Mouse (Mus musculus) layer of hippocampus, adult 2 months (tissue): ENCODE data around the gene Rab42. TPM values are rescaled to one million over a fixed set of nuclear protein-coding genes. Genes with fewer than 3 reads are reported as not detected.
"Not testable (repeated sequence)": the region's sequence is repeated elsewhere in the genome, so short reads cannot be mapped to it uniquely, and the experiment has no call there.

Source experiments
- DNase-seq, 2 experiments: peaks; one replicate each; pipeline ENCODE4 v3.0.0; 2022; ENCODE audit warnings: low spot score in 2 of 2
- H3K27ac ChIP-seq: fragments of 200-600 bp; 2 replicates; pipeline ENCODE4 v1.8.1; 2022
- H3K4me3 ChIP-seq: fragments of 200-600 bp; 2 replicates; pipeline ENCODE4 v1.8.1; 2022; ENCODE audit warnings: mild to moderate bottlenecking
- CTCF ChIP-seq: fragments of 200-600 bp; conservative IDR thresholded peaks from 2 replicates; pipeline ENCODE4 v1.8.1; 2022; ENCODE audit warnings: antibody characterized with exemption, mild to moderate bottlenecking, moderate library complexity
- total RNA-seq, 2 experiments: library from RNA; stranded (reverse); gene quantifications; 2 replicates each; pipeline ENCODE4 v1.2.3; 2021

The Rab42 gene
- total RNA-seq, 2 experiments from 2014 or later: 1.2 to 2.1 TPM

DNA sequence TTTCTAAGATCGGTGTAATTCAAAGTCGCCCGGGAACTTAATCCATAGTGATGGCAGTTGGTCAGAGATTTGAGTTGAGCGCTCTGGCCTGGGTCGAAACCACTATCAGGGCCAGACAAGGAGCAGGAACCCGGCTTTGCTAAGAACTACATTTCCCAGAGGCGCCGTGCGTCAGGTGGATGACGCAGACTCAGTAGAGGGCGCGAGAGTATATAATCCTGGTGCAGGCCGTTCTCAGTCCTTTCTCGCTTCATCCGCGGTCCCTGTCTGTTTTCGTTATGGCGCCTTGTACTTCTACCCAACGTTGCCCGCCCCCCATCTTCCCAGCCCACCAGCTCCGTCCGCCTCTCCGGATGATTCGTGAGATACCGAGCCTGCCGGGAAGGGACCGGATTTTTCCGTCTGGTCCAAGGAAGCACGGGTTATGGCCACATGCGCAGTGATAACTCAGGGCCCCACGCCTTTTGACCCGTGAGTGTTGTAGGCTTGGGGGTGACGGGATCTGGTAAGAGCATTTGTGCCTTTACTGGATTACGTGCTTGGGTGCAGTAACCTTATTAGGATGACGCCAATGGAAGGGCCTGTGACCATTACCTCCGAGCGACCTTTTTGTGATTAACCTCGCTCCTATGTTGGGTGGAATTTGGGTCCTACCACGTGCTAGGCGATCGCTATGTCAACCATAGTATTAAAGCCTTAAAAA is 5.4 kb upstream of the Rab42 start:
- no peak for TF ChIP-seq CTCF
- peak overlapping the region; percentile 88 for H3K4me3 ChIP-seq
- DNase-seq: peak; percentile 91 to 94
- H3K27ac ChIP-seq: peak overlapping the region; percentile 97

DNA sequence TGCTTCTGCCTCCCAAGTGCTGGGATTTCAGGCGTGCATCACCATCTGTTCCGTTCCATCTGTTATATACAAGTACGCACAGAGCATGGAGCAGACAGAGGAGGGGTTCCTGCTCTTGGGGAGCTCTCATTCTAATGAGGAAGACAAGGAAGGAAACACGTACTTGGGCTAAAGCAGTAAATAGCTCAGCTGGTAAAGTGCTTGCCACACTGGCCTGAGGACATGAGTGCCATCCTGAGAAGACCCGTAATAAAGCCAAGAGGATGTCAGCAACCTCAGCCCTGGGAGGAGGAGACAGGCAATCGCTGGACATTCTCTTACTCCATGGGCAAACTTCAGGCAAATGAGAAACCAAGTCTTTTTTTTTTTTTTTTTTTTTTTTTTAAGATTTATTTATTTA is 2.8 kb upstream of the Rab42 start:
- Histone ChIP-seq H3K27ac (no peak overlapping the region), H3K4me3 (no peak overlapping the region)
- no peak for TF ChIP-seq CTCF
- DNase-seq: no peak

DNA sequence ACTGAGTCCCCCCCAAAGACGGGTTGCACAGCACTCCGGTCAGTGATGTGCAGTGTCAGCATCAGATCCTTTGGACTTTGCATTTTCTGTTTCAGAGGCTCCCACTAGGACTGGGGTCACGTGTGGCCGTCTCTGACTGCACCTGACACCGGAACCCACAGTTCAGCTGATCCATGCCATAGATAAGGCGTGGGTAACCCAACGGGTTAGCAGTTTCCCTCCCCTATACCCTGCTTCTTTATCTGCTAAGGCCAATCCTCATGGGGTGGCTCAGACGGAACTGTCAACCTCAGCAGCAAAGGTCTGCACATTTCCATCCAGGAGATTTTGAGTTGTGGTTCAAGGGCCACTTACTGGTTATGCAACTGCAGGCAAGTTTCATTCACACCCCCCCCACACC is 2.1 kb upstream of the Rab42 start:
- DNase-seq: no peak
- no peak overlapping the region for H3K27ac ChIP-seq
- H3K4me3 ChIP-seq: no peak overlapping the region
- TF ChIP-seq CTCF: no peak

DNA sequence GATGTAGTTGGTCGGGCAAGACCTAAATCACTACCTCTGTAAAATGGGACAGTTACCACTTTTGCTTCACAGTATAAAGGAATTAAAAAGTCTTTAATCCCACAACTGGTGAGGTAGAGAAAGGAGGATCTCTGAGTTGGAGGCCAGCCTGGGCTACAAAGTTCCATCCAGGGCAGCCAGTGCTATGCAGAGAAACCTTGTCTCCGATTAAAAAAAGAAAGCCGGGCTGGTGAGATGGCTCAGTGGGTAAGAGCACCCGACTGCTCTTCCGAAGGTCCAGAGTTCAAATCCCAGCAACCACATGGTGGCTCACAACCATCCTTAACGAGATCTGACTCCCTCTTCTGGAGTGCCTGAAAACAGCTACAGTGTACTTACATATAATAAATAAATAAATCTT is 299 bp upstream of the Rab42 start:
- peak overlapping the region; percentile 61 for H3K4me3 ChIP-seq
- DNase-seq, H3K27ac ChIP-seq: not testable (repeated sequence)
- 0 out of 2 replicates have a peak, but pooled peaks have one; percentile 3 for TF ChIP-seq CTCF

DNA sequence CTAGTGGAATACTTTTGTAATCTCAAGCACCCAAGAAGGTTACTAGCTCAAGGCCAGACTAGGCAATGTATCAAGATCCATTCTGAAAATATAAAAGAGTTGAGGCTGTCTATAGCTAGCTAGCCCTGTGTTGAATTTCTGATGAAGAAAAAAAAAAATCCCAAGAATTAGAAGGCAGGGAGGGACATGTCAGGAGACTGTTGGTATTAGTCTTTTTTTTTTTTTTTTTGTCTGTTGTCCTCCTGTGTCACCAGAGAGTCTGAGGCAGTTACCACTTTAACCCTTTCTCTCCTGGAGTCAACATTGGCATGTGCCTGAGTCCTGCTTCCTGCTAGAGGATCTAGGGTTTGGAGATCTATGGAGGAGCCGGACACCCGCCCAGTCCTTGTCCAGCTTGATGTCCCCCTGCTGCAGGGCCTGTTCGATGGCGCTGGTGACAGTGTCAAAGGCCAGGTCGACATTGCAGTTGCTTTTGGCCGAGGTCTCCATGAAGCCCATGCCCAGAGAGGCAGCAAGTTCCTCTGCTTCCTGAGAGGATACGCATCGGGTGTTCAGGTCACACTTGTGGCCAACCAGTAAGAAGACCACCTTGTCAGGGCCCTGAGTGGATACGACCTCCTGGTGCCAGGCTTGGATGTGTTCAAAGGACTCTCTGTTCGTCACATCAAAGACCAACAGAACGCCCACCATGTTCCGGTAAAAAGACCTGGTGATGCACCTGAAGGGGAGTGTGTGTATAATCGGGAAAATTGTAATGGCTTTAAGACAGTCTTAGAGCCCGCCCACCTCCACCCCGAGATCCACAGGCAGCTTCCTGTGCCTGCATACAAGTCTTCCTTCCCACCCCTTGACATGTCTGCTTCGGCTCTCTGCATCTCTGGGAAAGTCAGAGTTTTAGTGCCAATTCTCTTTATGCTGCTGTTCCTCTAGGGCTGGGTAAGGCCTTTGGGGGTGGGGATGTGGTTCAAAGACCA is 933 bp downstream of the Rab42 start:
- peak overlapping the region; percentile 67; the same call in 1 of the 2 replicates for H3K27ac ChIP-seq

DNA sequence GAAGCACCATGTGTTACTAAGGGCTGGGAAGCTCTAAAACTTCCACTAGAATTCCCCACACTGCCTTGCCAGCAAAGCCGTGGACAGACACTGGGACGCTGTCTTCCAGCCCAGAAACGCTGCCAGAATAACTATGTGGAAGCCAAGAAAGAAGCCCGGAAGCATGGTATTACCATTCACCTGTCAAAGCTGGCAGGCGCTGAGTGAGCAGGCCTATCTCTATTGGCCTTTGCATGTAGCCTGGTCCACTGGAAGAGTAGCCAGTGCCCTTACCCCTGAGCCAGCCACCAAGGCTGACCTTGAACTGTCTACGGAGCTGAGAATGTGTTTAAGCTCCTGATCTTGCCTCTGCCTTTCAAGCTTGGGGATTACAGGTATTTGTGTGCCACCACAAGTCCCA is 1.7 kb downstream of the Rab42 start:
- no peak for TF ChIP-seq CTCF
- Histone ChIP-seq H3K27ac (no peak overlapping the region; the same call in 1 of the 2 replicates), H3K4me3 (no peak overlapping the region)
- DNase-seq: no peak

More for the DNA sequence above, 933 bp downstream of the Rab42 start:
- peak overlapping the region; percentile 61 for H3K4me3 ChIP-seq
- TF ChIP-seq CTCF: no peak
- DNase-seq: no peak

DNA sequence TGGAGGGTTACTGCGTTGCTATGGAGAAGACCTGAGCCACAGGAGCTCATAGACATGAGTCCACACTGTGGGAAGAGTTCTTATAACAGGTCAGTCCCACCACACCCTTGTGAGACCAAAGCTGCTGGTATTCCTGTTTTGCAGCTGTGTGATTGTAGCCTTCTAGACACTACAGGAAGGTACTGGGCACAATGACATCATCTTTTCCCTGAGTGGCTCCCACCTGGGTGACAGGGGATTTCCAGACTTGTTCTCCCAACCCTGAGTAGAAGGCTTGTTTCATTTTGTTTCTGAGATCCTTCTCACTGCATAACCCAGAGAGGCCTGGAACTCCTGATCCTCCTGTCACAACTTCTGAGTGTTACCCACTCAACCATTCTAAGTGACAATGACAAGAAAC is 3.3 kb downstream of the Rab42 start:
- TF ChIP-seq CTCF: no peak
- H3K4me3 ChIP-seq: no peak overlapping the region
- no peak for DNase-seq
- H3K27ac ChIP-seq: no peak overlapping the region

DNA sequence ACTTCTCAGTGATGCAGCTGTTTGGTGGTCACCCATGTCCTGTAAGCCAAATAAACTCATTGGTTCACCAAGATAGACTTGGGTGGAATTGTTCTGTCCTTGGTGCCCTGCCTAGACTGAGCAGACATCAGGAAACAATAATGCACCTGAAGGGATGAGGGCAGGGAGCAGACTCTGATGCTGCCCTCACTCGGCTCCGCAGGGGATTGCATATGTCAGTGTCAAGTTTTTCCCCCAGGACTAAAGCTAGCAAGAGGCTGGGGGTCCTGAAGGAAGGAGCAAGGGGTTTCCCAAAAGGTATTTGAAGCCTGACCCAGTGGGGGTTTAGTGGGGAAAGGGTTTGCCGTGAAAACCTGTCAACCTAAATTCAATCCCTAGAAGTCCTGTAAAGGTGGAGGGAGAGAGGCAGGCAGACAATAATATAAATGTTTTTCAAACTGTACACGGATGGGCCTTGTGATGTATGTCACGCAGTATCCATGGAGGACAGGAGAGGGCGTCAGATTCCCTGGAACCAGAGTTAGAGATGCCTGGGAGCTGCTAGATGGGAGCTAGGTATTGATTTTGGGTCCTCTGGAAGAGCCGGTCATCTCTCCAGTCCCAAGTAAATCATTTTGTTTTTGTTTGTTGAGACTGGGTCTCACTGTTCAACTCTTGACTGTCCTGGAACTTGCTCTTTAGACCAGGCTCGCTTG is 7.3 kb downstream of the Rab42 start:
- DNase-seq: no peak
- Histone ChIP-seq H3K4me3 (no peak overlapping the region), H3K27ac (no peak overlapping the region)
- TF ChIP-seq CTCF: peak; percentile 53

DNA sequence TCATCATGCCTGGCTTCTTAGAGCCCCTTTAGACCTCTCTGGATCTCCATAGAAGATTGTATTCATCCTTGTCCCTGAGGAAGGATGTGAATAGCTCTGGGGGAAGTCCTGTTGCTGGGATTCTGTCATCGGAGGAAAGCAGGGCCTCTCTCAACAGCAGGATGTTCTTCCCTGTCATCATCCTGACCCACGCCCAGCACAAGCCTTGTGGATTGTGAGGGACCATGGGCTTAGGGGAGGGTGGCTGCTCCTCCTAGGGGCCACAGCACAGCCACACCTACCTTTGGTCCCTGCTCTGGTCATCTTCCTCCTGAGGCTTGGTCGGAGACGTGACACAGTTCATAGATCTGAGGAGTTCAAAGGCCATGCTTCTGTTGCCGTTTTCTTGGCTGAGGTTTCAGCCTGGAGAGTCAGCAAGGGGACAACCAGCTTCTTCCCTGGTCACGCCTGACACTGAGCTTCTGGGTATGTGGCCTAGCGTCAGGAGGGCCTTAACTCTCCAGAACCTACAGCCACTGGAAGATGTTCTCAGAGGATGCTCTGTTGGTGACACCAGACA is 9.4 kb downstream of the Rab42 start:
- no peak overlapping the region for H3K4me3 ChIP-seq
- no peak for TF ChIP-seq CTCF
- DNase-seq: no peak
- no peak overlapping the region for H3K27ac ChIP-seq

DNA sequence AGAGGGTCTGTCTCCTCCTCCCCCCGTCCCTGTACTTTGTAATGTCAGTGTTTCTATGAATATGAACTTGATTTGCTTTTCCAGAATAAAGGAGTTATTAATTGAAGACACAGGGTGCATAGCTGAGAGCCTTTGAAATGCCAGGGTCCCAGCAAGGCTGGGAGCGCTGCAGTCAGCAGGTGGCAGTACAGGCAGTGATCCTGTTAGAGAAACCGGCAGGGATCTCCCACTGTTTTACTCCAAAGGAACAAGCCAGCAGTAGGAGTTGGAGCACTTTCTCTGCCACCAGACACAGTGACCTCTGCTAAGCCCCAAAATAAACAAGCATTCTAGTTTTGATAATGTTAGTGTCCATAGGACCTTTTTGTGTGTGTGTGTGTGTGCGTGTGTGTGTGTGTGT is 10.2 kb downstream of the Rab42 start:
- TF ChIP-seq CTCF: peak; percentile 86
- Histone ChIP-seq H3K4me3 (no peak overlapping the region), H3K27ac (no peak overlapping the region)
- DNase-seq: peak in 1 of 2 experiments; percentile 49

DNA sequence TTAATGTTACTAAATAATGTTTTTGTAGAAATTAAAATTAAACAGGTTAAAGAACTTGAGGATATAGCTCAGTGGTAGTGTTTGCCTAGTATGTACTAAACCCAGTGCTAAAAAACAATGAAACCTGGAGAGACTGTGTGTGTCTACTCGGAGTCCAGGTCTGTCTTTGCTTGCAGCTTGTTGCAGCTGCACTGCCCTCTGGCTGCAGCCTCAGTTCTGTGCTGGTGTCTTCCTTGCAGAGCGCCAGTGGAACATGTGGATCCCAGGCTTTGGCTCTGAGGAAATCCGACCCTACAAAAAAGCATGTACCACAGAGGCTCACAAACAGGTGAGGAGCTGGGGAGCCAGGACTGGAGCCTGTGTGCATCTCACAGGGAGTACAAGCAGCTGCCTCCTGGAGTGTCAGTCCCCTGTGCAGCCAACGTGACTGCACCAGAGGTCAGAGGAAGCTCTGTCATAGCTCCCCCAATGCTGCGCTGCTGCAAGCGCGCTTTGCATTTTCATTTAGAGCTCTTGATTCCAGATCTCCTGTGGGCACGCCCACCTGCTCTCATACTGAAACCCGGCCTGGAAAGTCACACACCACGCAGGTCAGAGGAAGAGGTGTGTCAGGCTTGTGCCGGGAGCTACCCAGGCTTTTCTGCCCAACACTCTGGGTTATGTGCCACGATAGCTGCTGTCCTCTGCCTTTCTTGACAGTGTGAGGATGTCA is 11.4 kb downstream of the Rab42 start:
- H3K27ac ChIP-seq: no peak overlapping the region
- peak; percentile 53 for TF ChIP-seq CTCF
- no peak overlapping the region for H3K4me3 ChIP-seq
- no peak for DNase-seq

DNA sequence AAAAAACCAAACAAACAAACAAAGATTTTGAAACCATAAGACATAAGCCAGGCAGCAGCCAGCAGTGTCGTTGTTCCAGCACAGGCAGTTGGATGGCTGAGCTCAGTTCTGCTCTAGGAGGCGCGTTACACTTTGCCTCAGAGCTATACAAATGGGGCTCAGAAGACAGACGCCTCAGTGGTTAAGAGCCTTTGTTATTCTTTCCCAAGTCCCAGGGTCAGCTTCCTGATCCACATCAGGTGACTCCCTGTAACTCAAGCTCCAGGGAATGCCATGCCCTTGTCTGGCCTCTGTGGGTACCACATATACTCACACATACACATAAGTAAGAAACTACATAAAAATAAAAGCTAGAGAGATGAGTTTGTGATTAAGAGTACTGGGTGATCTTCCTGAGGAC is 12.1 kb downstream of the Rab42 start:
- no peak for DNase-seq

DNA sequence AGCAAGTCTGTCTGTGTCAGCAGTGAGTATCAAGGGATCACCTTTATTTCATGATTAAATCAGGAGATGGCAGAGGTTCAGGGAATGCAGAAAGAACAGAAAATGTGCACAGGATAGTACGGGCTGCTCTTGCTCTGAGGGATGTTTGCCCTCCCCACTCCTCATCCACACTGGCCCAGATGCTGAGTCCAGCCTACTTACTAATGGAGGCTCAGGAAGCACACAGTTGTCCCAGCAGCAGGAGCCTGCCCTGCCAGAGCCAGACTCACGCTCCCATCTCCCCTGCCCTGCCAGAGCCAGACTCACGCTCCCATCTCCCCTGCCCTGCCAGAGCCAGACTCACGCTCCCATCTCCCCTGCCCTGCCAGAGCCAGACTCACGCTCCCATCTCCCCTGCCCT is 14.3 kb downstream of the Rab42 start:
- not testable (repeated sequence) for H3K27ac ChIP-seq, H3K4me3 ChIP-seq

More for the DNA sequence above, 12.1 kb downstream of the Rab42 start:
- TF ChIP-seq CTCF: no peak
- Histone ChIP-seq H3K4me3 (no peak overlapping the region), H3K27ac (no peak overlapping the region)

More for the DNA sequence above, 14.3 kb downstream of the Rab42 start:
- DNase-seq: not testable (repeated sequence)
